Mouse (Mus musculus): ENCODE measurements around the gene Kcnk4. TPM values are rescaled to one million over a fixed set of nuclear protein-coding genes. Genes with fewer than 3 reads are reported as not detected.

Kcnk4 gene
- polyA plus RNA-seq, 1 experiment from 2014 or later = 13.8 TPM

- Histone ChIP-seq H3K27ac (replicated peaks) (peak within 1 kb of the TSS; percentile 93), H3K9me3 (replicated peaks) (no peaks in the 10 kb centered on the region), H3K4me3 (replicated peaks) (peak within 1 kb of the TSS; percentile 59), H3K4me2 (peak within 1 kb of the TSS; percentile 82), H3K36me3 (peaks cover 14% of the 10 kb centered on the region), H3K9ac (replicated peaks) (peak within 1 kb of the TSS; percentile 74), H3K27me3 (replicated peaks) (peaks cover 6% of the 10 kb centered on the region), H3K4me1 (peaks cover 59% of the 10 kb centered on the region)
- under 1% methylated on average over 72 of the region's 84 CpGs for WGBS
- peak; percentile 76 for ATAC-seq (ENCODE audit: low FRiP score)
Observed at GRCm38 (mm10) chr19:6974211-6975205, 40.2 kb upstream of the Kcnk4 start, which contains the start of gene Ppp1r14b. Gene Ppp1r14b (plus strand): TSS chr19:6974968.

GRCm38 (mm10) chr19:6973581-6974190 is 39.4 kb upstream of the Kcnk4 start:
- 37% methylated on average over 12 of the region's 12 CpGs for WGBS
- peaks cover 59% of the 10 kb centered on the region for H3K4me1 ChIP-seq
- H3K4me2 ChIP-seq = peak overlapping the region; percentile 82
- H3K9ac ChIP-seq (replicated peaks) = peak overlapping the region; percentile 74
- H3K27me3 ChIP-seq (replicated peaks) = peaks cover 6% of the 10 kb centered on the region
- no peak for ATAC-seq (ENCODE audit: low FRiP score)
- H3K36me3 ChIP-seq = peaks cover 14% of the 10 kb centered on the region
- peak overlapping the region; percentile 93 for H3K27ac ChIP-seq (replicated peaks)
- H3K4me3 ChIP-seq (replicated peaks) = peak overlapping the region; percentile 59
- H3K9me3 ChIP-seq (replicated peaks) = no peaks in the 10 kb centered on the region

- H3K27me3 ChIP-seq (replicated peaks) = peaks cover 12% of the 10 kb centered on the region
- no peak overlapping the region for H3K4me2 ChIP-seq
- no peak for ATAC-seq (ENCODE audit: low FRiP score)
- 85% methylated on average over 13 of the region's 13 CpGs for WGBS
- no peak overlapping the region for H3K9ac ChIP-seq (replicated peaks)
- H3K4me1 ChIP-seq = peaks cover 52% of the 10 kb centered on the region
- no peak overlapping the region for H3K27ac ChIP-seq (replicated peaks)
- H3K9me3 ChIP-seq (replicated peaks) = no peaks in the 10 kb centered on the region
- peaks cover 2% of the 10 kb centered on the region for H3K36me3 ChIP-seq
- no peak overlapping the region for H3K4me3 ChIP-seq (replicated peaks)
Observed at GRCm38 (mm10) chr19:6972247-6972917, 38.1 kb upstream of the Kcnk4 start.

- H3K9me3 ChIP-seq (replicated peaks) = no peaks in the 10 kb centered on the region
- H3K9ac ChIP-seq (replicated peaks) = no peak overlapping the region; the same call in 1 of the 2 replicates
- peaks cover 45% of the 10 kb centered on the region for H3K4me1 ChIP-seq
- no peak for ATAC-seq (ENCODE audit: low FRiP score)
- H3K27me3 ChIP-seq (replicated peaks) = peaks cover 12% of the 10 kb centered on the region
- WGBS = 29% methylated on average over 6 of the region's 6 CpGs
- no peak overlapping the region for H3K4me3 ChIP-seq (replicated peaks)
- H3K27ac ChIP-seq (replicated peaks) = no peak overlapping the region
- H3K36me3 ChIP-seq = no peaks in the 10 kb centered on the region
- no peak overlapping the region for H3K4me2 ChIP-seq
Observed at GRCm38 (mm10) chr19:6971644-6972043, 37.3 kb upstream of the Kcnk4 start.

- no peak overlapping the region for H3K27ac ChIP-seq (replicated peaks)
- H3K9ac ChIP-seq (replicated peaks) = no peak overlapping the region
- H3K4me1 ChIP-seq = peaks cover 34% of the 10 kb centered on the region
- no peaks in the 10 kb centered on the region for H3K9me3 ChIP-seq (replicated peaks)
- WGBS = 18% methylated on average over 11 of the region's 11 CpGs
- ATAC-seq (ENCODE audit: low FRiP score) = no peak
- peak overlapping the region; percentile 57 for H3K4me2 ChIP-seq
- H3K4me3 ChIP-seq (replicated peaks) = peak overlapping the region; percentile 45; the same call in 1 of the 2 replicates
- peaks cover 12% of the 10 kb centered on the region for H3K27me3 ChIP-seq (replicated peaks)
- no peaks in the 10 kb centered on the region for H3K36me3 ChIP-seq
Observed at GRCm38 (mm10) chr19:6970460-6971085, 36.3 kb upstream of the Kcnk4 start.

GRCm38 (mm10) chr19:6969665-6970381 is 35.5 kb upstream of the Kcnk4 start:
- no peak for ATAC-seq (ENCODE audit: low FRiP score)
- peaks cover 32% of the 10 kb centered on the region for H3K4me1 ChIP-seq
- H3K9me3 ChIP-seq (replicated peaks) = no peaks in the 10 kb centered on the region
- H3K27ac ChIP-seq (replicated peaks) = no peak overlapping the region
- peak overlapping the region; percentile 44 for H3K9ac ChIP-seq (replicated peaks)
- H3K27me3 ChIP-seq (replicated peaks) = peaks cover 12% of the 10 kb centered on the region
- under 1% methylated on average over 54 of the region's 55 CpGs for WGBS
- peak overlapping the region; percentile 57 for H3K4me2 ChIP-seq
- H3K4me3 ChIP-seq (replicated peaks) = peak overlapping the region; percentile 45
- H3K36me3 ChIP-seq = no peaks in the 10 kb centered on the region

- peak overlapping the region; percentile 45 for H3K4me3 ChIP-seq (replicated peaks)
- peaks cover 12% of the 10 kb centered on the region for H3K27me3 ChIP-seq (replicated peaks)
- no peaks in the 10 kb centered on the region for H3K36me3 ChIP-seq
- no peak for ATAC-seq (ENCODE audit: low FRiP score)
- peaks cover 32% of the 10 kb centered on the region for H3K4me1 ChIP-seq
- no peak overlapping the region for H3K27ac ChIP-seq (replicated peaks)
- 2% methylated on average over 20 of the region's 20 CpGs for WGBS
- H3K9me3 ChIP-seq (replicated peaks) = no peaks in the 10 kb centered on the region
- H3K9ac ChIP-seq (replicated peaks) = peak overlapping the region; percentile 44
- peak overlapping the region; percentile 57 for H3K4me2 ChIP-seq
Observed at GRCm38 (mm10) chr19:6969291-6969664, 35.0 kb upstream of the Kcnk4 start.

- no peak for ATAC-seq (ENCODE audit: low FRiP score)
- H3K27ac ChIP-seq (replicated peaks) = no peak overlapping the region
- no peaks in the 10 kb centered on the region for H3K9me3 ChIP-seq (replicated peaks)
- H3K4me1 ChIP-seq = peaks cover 27% of the 10 kb centered on the region
- H3K9ac ChIP-seq (replicated peaks) = peak overlapping the region; percentile 44; the same call in 1 of the 2 replicates
- H3K4me3 ChIP-seq (replicated peaks) = peak overlapping the region; percentile 45
- WGBS = 10% methylated on average over 15 of the region's 15 CpGs
- peaks cover 12% of the 10 kb centered on the region for H3K27me3 ChIP-seq (replicated peaks)
- H3K4me2 ChIP-seq = peak overlapping the region; percentile 57
- H3K36me3 ChIP-seq = no peaks in the 10 kb centered on the region
Observed at GRCm38 (mm10) chr19:6968491-6969271, 34.4 kb upstream of the Kcnk4 start.

- no peak overlapping the region for H3K27ac ChIP-seq (replicated peaks)
- H3K27me3 ChIP-seq (replicated peaks) = no peaks in the 10 kb centered on the region
- H3K9ac ChIP-seq (replicated peaks) = no peak overlapping the region
- no peaks in the 10 kb centered on the region for H3K9me3 ChIP-seq (replicated peaks)
- H3K4me3 ChIP-seq (replicated peaks) = no peak overlapping the region
- WGBS = 86% methylated on average over 10 of the region's 10 CpGs
- ATAC-seq (ENCODE audit: low FRiP score) = no peak
- H3K4me2 ChIP-seq = no peak overlapping the region
- peaks cover 18% of the 10 kb centered on the region for H3K4me1 ChIP-seq
- H3K36me3 ChIP-seq = peaks cover 16% of the 10 kb centered on the region; the same call in 1 of the 2 replicates
Observed at GRCm38 (mm10) chr19:6956461-6956860, 22.1 kb upstream of the Kcnk4 start.

- Histone ChIP-seq H3K27me3 (replicated peaks) (no peaks in the 10 kb centered on the region), H3K36me3 (peaks cover 16% of the 10 kb centered on the region; the same call in 1 of the 2 replicates), H3K4me1 (peaks cover 18% of the 10 kb centered on the region), H3K4me3 (replicated peaks) (no peak overlapping the region), H3K9me3 (replicated peaks) (no peaks in the 10 kb centered on the region), H3K4me2 (no peak overlapping the region), H3K9ac (replicated peaks) (no peak overlapping the region), H3K27ac (replicated peaks) (no peak overlapping the region)
- ATAC-seq (ENCODE audit: low FRiP score) = no peak
- 91% methylated on average over 7 of the region's 7 CpGs for WGBS
Observed at GRCm38 (mm10) chr19:6955424-6955823, 21.1 kb upstream of the Kcnk4 start.

Measured in neural tube, embryonic 15.5 days (tissue).